Mouse (Mus musculus): ENCODE measurements around the gene Fn3krp. TPM values are rescaled to one million over a fixed set of nuclear protein-coding genes. Genes with fewer than 3 reads are reported as not detected.

The Fn3krp gene
- polyA plus RNA-seq (2015; fragmentation: Nextera tagmentation; extraction: Ambion mirVana) = 3.4 and 3.5 TPM in 2 replicates

- ATAC-seq = peak; percentile 99
- Histone ChIP-seq H3K36me3 (ENCODE audit: control insufficient read depth, insufficient read depth) (no peaks in the 10 kb centered on the region), H3K9ac (ENCODE audit: low read depth, low read length) (peak within 1 kb of the TSS; percentile 47), H3K27me3 (replicated peaks; ENCODE audit: control insufficient read depth, insufficient read depth, low read length) (no peaks in the 10 kb centered on the region), H3K4me1 (replicated peaks; ENCODE audit: control insufficient read depth, insufficient read depth, low read length) (no peaks in the 10 kb centered on the region; the same call in 1 of the 2 replicates), H3K4me2 (replicated peaks; ENCODE audit: low read depth) (peak within 1 kb of the TSS; percentile 82), H3K9me3 (ENCODE audit: control insufficient read depth) (no peaks in the 10 kb centered on the region), H3K27ac (ENCODE audit: low read depth, low read length) (0 out of 2 replicates have a peak within 1 kb of the TSS, but pooled peaks have one; percentile 11), H3K4me3 (ENCODE audit: low read depth, low read length) (peak within 1 kb of the TSS; percentile 70)
- peak; percentile 52 for TF ChIP-seq CTCF (IDR thresholded peaks at IDR 0.05; ENCODE audit: low read depth)
- WGBS = 2% methylated on average over 28 of the region's 28 CpGs
Measured at GRCm38 (mm10) chr11:121420830-121421552, at the start of gene Fn3krp. TSS of gene Fn3krp (plus strand) at chr11:121421401.

- Histone ChIP-seq H3K36me3 (ENCODE audit: control insufficient read depth, insufficient read depth) (no peaks in the 10 kb centered on the region), H3K9ac (ENCODE audit: low read depth, low read length) (no peak overlapping the region), H3K4me1 (replicated peaks; ENCODE audit: control insufficient read depth, insufficient read depth, low read length) (no peaks in the 10 kb centered on the region), H3K4me2 (replicated peaks; ENCODE audit: low read depth) (no peak overlapping the region), H3K27ac (ENCODE audit: low read depth, low read length) (no peak overlapping the region), H3K9me3 (ENCODE audit: control insufficient read depth) (no peaks in the 10 kb centered on the region), H3K27me3 (replicated peaks; ENCODE audit: control insufficient read depth, insufficient read depth, low read length) (no peaks in the 10 kb centered on the region), H3K4me3 (ENCODE audit: low read depth, low read length) (no peak overlapping the region)
- ATAC-seq = no peak
- TF ChIP-seq CTCF (IDR thresholded peaks at IDR 0.05; ENCODE audit: low read depth) = no peak
- 56% methylated on average over 6 of the region's 6 CpGs for WGBS
Measured at GRCm38 (mm10) chr11:121373305-121373704, 47.9 kb upstream of the Fn3krp start.

DNA sequence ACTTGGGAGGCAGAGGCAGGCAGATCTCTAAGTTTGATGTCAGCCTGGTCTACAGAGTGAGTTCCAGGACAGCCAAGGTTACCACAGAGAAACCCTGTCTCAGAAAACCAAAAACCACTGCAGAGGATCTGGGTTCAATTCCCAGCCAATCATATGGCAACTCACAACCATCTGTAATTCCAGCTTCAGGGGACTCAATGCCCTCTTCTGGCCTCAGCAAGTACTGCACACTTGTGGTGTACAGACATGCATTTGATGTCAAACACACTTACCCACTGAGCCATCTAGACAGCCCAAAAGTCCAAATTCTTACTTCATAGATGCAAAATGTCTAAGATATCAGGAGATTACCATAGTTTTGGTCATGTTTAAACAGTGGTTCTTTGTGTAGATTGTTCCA is 42.6 kb upstream of the Fn3krp start:
- Histone ChIP-seq H3K27me3 (replicated peaks; ENCODE audit: control insufficient read depth, insufficient read depth, low read length) (no peaks in the 10 kb centered on the region), H3K9me3 (ENCODE audit: control insufficient read depth) (no peaks in the 10 kb centered on the region), H3K4me2 (replicated peaks; ENCODE audit: low read depth) (no peak overlapping the region), H3K4me3 (ENCODE audit: low read depth, low read length) (no peak overlapping the region), H3K9ac (ENCODE audit: low read depth, low read length) (no peak overlapping the region), H3K27ac (ENCODE audit: low read depth, low read length) (no peak overlapping the region), H3K4me1 (replicated peaks; ENCODE audit: control insufficient read depth, insufficient read depth, low read length) (no peaks in the 10 kb centered on the region), H3K36me3 (ENCODE audit: control insufficient read depth, insufficient read depth) (no peaks in the 10 kb centered on the region)
- ATAC-seq = no peak
- no peak for TF ChIP-seq CTCF (IDR thresholded peaks at IDR 0.05; ENCODE audit: low read depth)

GRCm38 (mm10) chr11:121380294-121380693 is 40.9 kb upstream of the Fn3krp start:
- Histone ChIP-seq H3K4me3 (ENCODE audit: low read depth, low read length) (no peak overlapping the region), H3K9me3 (ENCODE audit: control insufficient read depth) (no peaks in the 10 kb centered on the region), H3K36me3 (ENCODE audit: control insufficient read depth, insufficient read depth) (no peaks in the 10 kb centered on the region), H3K27me3 (replicated peaks; ENCODE audit: control insufficient read depth, insufficient read depth, low read length) (no peaks in the 10 kb centered on the region), H3K9ac (ENCODE audit: low read depth, low read length) (no peak overlapping the region), H3K27ac (ENCODE audit: low read depth, low read length) (no peak overlapping the region), H3K4me2 (replicated peaks; ENCODE audit: low read depth) (no peak overlapping the region), H3K4me1 (replicated peaks; ENCODE audit: control insufficient read depth, insufficient read depth, low read length) (no peaks in the 10 kb centered on the region)
- ATAC-seq = no peak
- WGBS = 64% methylated on average over 6 of the region's 6 CpGs
- TF ChIP-seq CTCF (IDR thresholded peaks at IDR 0.05; ENCODE audit: low read depth) = no peak

DNA sequence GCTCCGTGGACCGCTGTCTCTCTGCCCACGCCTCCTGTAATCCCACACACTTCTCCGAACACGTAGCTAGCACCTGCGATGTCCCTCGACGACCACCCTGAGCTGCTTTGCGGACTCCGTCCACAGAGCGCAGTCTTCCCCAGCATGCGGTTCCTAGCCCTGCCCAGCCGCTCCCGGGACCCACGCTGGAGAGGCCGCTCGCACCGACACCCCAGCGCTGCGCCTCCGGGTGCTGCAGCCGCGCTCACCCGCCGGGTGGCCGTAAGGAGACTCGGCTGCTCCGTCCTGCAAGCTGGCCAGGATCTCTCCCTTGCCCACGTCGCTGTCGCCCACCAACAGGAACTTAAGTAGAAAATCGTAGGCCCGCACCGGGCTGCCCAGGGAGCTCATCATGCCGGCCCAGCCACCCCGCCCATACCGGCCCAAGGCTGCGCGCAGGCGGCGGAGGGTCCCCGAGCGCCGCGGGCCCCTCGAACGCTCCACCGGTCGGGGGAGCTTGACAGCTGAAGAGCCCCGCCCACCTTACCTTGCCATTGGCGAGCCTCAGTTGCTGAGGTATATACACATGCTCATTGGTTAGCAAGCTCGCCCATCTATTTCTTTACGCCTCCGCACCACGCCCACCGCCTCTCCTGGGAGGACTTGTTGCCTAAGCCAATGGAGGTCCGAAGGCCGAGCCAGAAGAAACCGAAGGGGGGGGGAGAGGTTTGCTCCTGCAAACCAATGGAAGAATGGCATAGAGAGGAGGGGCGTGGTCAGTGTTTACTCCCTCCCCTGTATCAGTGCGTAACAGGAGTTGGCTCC is 33.2 kb upstream of the Fn3krp start, which contains the start of gene Rab40b:
TSS of gene Rab40b (minus strand) at position 502 of the 804 bp plus-strand sequence.
- H3K4me3 ChIP-seq (ENCODE audit: low read depth, low read length) = peak within 1 kb of the TSS; percentile 67
- H3K36me3 ChIP-seq (ENCODE audit: control insufficient read depth, insufficient read depth) = no peaks in the 10 kb centered on the region
- no peaks in the 10 kb centered on the region for H3K27me3 ChIP-seq (replicated peaks; ENCODE audit: control insufficient read depth, insufficient read depth, low read length)
- peak within 1 kb of the TSS; percentile 45 for H3K9ac ChIP-seq (ENCODE audit: low read depth, low read length)
- H3K4me1 ChIP-seq (replicated peaks; ENCODE audit: control insufficient read depth, insufficient read depth, low read length) = no peaks in the 10 kb centered on the region
- H3K27ac ChIP-seq (ENCODE audit: low read depth, low read length) = no peak within 1 kb of the TSS; the same call in 1 of the 2 replicates
- peak within 1 kb of the TSS; percentile 95 for H3K4me2 ChIP-seq (replicated peaks; ENCODE audit: low read depth)
- TF ChIP-seq CTCF (IDR thresholded peaks at IDR 0.05; ENCODE audit: low read depth) = peak; percentile 8; the same call in 1 of the 2 replicates
- no peaks in the 10 kb centered on the region for H3K9me3 ChIP-seq (ENCODE audit: control insufficient read depth)
- ATAC-seq = peak; percentile 99
- under 1% methylated on average over 61 of the region's 61 CpGs for WGBS

GRCm38 (mm10) chr11:121388554-121388945 is 32.7 kb upstream of the Fn3krp start:
- no peaks in the 10 kb centered on the region for H3K36me3 ChIP-seq (ENCODE audit: control insufficient read depth, insufficient read depth)
- no peak for TF ChIP-seq CTCF (IDR thresholded peaks at IDR 0.05; ENCODE audit: low read depth)
- H3K9ac ChIP-seq (ENCODE audit: low read depth, low read length) = no peak overlapping the region
- H3K9me3 ChIP-seq (ENCODE audit: control insufficient read depth) = no peaks in the 10 kb centered on the region
- ATAC-seq = peak; percentile 50
- H3K4me3 ChIP-seq (ENCODE audit: low read depth, low read length) = peak overlapping the region; percentile 67
- H3K4me1 ChIP-seq (replicated peaks; ENCODE audit: control insufficient read depth, insufficient read depth, low read length) = no peaks in the 10 kb centered on the region
- H3K4me2 ChIP-seq (replicated peaks; ENCODE audit: low read depth) = peak overlapping the region; percentile 95
- H3K27me3 ChIP-seq (replicated peaks; ENCODE audit: control insufficient read depth, insufficient read depth, low read length) = no peaks in the 10 kb centered on the region
- H3K27ac ChIP-seq (ENCODE audit: low read depth, low read length) = no peak overlapping the region
- WGBS = 10% methylated on average over 6 of the region's 6 CpGs
